Comparison of ENCODE assay signal across 12 mouse cellular contexts in genomic region chr2:180891835-180892323, GRCm38 (mm10). TPM values are rescaled to one million over a fixed set of nuclear protein-coding genes. Genes with fewer than 3 reads are reported as not detected.
A peak's percentile ranks its signal among the peaks of the same experiment; 100 is the strongest.
DNase-seq lines count a peak whose midpoint lies in the region; ATAC-seq lines count a peak whose summit lies in the region.
"Had no signal": no experiment of that assay in that cellular context is flagged by ENCODE, and none has a peak within 500 bp of the region (broad histone marks: within the 10 kb centered on the region; RNA-seq: fewer than 3 reads in every experiment).

No protein-coding gene starts in this region.

- peak; percentile 44 for DNase-seq in embryo, embryonic 10 days (ENCODE audit: low spot score)
- no peak for DNase-seq in embryonic facial prominence, embryonic 11.5 days (ENCODE audit: low spot score)
- DNase-seq in hindbrain, embryonic 11.5 days (ENCODE audit: low spot score), result no peak
- DNase-seq in heart, postnatal 14 days, result no peak
- no peak for DNase-seq in cerebellum, adult 9-11 months

- no peak overlapping the region for H3K9ac ChIP-seq in embryonic facial prominence, embryonic 11.5 days (replicated peaks; ENCODE audit: low read length)
- H3K9ac ChIP-seq in hindbrain, embryonic 11.5 days (ENCODE audit: low read depth, low read length), result peak overlapping the region; percentile 100
- peak overlapping the region; percentile 98 for H3K9ac ChIP-seq in midbrain, embryonic 16.5 days (ENCODE audit: low read depth, low read length)
- H3K9ac ChIP-seq in liver, embryonic 12.5 days, result no peak overlapping the region
- H3K9ac ChIP-seq: heart, embryonic 12.5 days; limb, embryonic 13.5 days had no signal

- no peak overlapping the region for H3K27ac ChIP-seq in embryonic facial prominence, embryonic 11.5 days (replicated peaks; ENCODE audit: low read depth, low read length)
- peak overlapping the region; percentile 99 for H3K27ac ChIP-seq in hindbrain, embryonic 11.5 days (ENCODE audit: low read depth, low read length)
- peak overlapping the region; percentile 99 for H3K27ac ChIP-seq in midbrain, embryonic 16.5 days (ENCODE audit: low read length)
- no peak overlapping the region for H3K27ac ChIP-seq in liver, embryonic 12.5 days
- H3K27ac ChIP-seq: limb, embryonic 13.5 days had no signal

- H3K36me3 ChIP-seq in embryonic facial prominence, embryonic 11.5 days (replicated peaks; ENCODE audit: control insufficient read depth, insufficient read depth, low read depth, low read length), result no peaks in the 10 kb centered on the region
- no peaks in the 10 kb centered on the region for H3K36me3 ChIP-seq in hindbrain, embryonic 11.5 days (ENCODE audit: control insufficient read depth, insufficient read depth, low read length)
- no peaks in the 10 kb centered on the region; the same call in 1 of the 2 replicates for H3K36me3 ChIP-seq in midbrain, embryonic 16.5 days (ENCODE audit: control insufficient read depth, insufficient read depth, low read length)
- H3K36me3 ChIP-seq in liver, embryonic 12.5 days, result no peaks in the 10 kb centered on the region
- H3K36me3 ChIP-seq: heart, embryonic 12.5 days; limb, embryonic 13.5 days had no signal

- H3K4me2 ChIP-seq in embryonic facial prominence, embryonic 11.5 days (ENCODE audit: low read depth, low read length), result peak overlapping the region; percentile 31
- H3K4me2 ChIP-seq in hindbrain, embryonic 11.5 days (replicated peaks; ENCODE audit: low read depth, low read length), result peak overlapping the region; percentile 82
- peak overlapping the region; percentile 73 for H3K4me2 ChIP-seq in midbrain, embryonic 16.5 days (ENCODE audit: low read length)
- H3K4me2 ChIP-seq in liver, embryonic 12.5 days, result no peak overlapping the region

- peak overlapping the region; percentile 25; the same call in 1 of the 2 replicates for H3K4me3 ChIP-seq in embryonic facial prominence, embryonic 11.5 days (ENCODE audit: low read depth, low read length)
- H3K4me3 ChIP-seq in hindbrain, embryonic 11.5 days (ENCODE audit: low read depth, low read length), result peak overlapping the region; percentile 93
- H3K4me3 ChIP-seq in midbrain, embryonic 16.5 days (ENCODE audit: low read depth, low read length), result peak overlapping the region; percentile 84
- no peak overlapping the region for H3K4me3 ChIP-seq in liver, embryonic 12.5 days

- intact Hi-C loops in heart, postnatal 14 days (cut with DNase I), result no loop called here

- 9% methylated on average over 9 of the region's 9 CpGs for WGBS in embryonic facial prominence, embryonic 11.5 days
- 5% methylated on average over 9 of the region's 9 CpGs for WGBS in hindbrain, embryonic 11.5 days
- WGBS in midbrain, embryonic 16.5 days, result 4% methylated on average over 9 of the region's 9 CpGs
- WGBS in liver, embryonic 12.5 days (ENCODE audit: insufficient replicate concordance), result 13% methylated on average over 9 of the region's 9 CpGs

- ATAC-seq in embryonic facial prominence, embryonic 11.5 days (replicated peaks; ENCODE audit: insufficient number of reproducible peaks, low FRiP score, low TSS enrichment, low read depth), result no peak
- no peak for ATAC-seq in hindbrain, embryonic 11.5 days (ENCODE audit: low FRiP score)
- no peak for ATAC-seq in midbrain, embryonic 16.5 days
- ATAC-seq in liver, embryonic 12.5 days, result no peak
- ATAC-seq: intestine, embryonic 16.5 days had no signal

- H3K9me3 ChIP-seq in embryonic facial prominence, embryonic 11.5 days (replicated peaks; ENCODE audit: control insufficient read depth, low read length), result no peaks in the 10 kb centered on the region
- no peaks in the 10 kb centered on the region for H3K9me3 ChIP-seq in hindbrain, embryonic 11.5 days (ENCODE audit: control insufficient read depth, low read length)
- no peaks in the 10 kb centered on the region for H3K9me3 ChIP-seq in midbrain, embryonic 16.5 days (replicated peaks; ENCODE audit: control insufficient read depth, low read length, poor library complexity, severe bottlenecking)
- H3K9me3 ChIP-seq in liver, embryonic 12.5 days (replicated peaks), result no peaks in the 10 kb centered on the region
- H3K9me3 ChIP-seq: heart, embryonic 12.5 days; limb, embryonic 13.5 days had no signal

- H3K4me1 ChIP-seq in embryonic facial prominence, embryonic 11.5 days (ENCODE audit: control insufficient read depth, insufficient read depth, low read length), result peaks cover 7% of the 10 kb centered on the region
- H3K4me1 ChIP-seq in hindbrain, embryonic 11.5 days (replicated peaks; ENCODE audit: control insufficient read depth, insufficient read depth, low read length), result peaks cover 11% of the 10 kb centered on the region
- H3K4me1 ChIP-seq in midbrain, embryonic 16.5 days (ENCODE audit: control insufficient read depth, insufficient read depth, low read length), result peaks cover 44% of the 10 kb centered on the region
- peaks cover 19% of the 10 kb centered on the region for H3K4me1 ChIP-seq in liver, embryonic 12.5 days

- H3K27me3 ChIP-seq in embryonic facial prominence, embryonic 11.5 days (ENCODE audit: control insufficient read depth, insufficient read depth, low read length), result peaks cover 58% of the 10 kb centered on the region
- H3K27me3 ChIP-seq in hindbrain, embryonic 11.5 days (ENCODE audit: control insufficient read depth, insufficient read depth, low read length), result peaks cover 7% of the 10 kb centered on the region; the same call in 1 of the 2 replicates
- no peaks in the 10 kb centered on the region for H3K27me3 ChIP-seq in midbrain, embryonic 16.5 days (ENCODE audit: control insufficient read depth, insufficient read depth, low read depth, low read length)
- H3K27me3 ChIP-seq in liver, embryonic 12.5 days (replicated peaks), result peaks cover 100% of the 10 kb centered on the region

RNA-seq across cellular contexts. Expression of gene Ythdf1, which starts 28.9 kb away (rescaled TPM):
- 70.4 and 84.6 TPM in 2 replicates for polyA plus RNA-seq in embryonic facial prominence, embryonic 11.5 days (2014; fragmentation: Nextera tagmentation; extraction: Ambion mirVana)
- 57.3 and 69.4 TPM in 2 replicates for polyA plus RNA-seq in hindbrain, embryonic 11.5 days (2014; fragmentation: Nextera tagmentation; extraction: Ambion mirVana)
- 38.8 and 45.2 TPM in 2 replicates for polyA plus RNA-seq in midbrain, embryonic 16.5 days (2015; fragmentation: Nextera tagmentation; extraction: Ambion mirVana)
- total RNA-seq in heart, postnatal 14 days (2021), result 10 to 100 TPM; 43.1 to 43.9 TPM
- polyA plus RNA-seq in liver, embryonic 12.5 days (2016; fragmentation: Nextera tagmentation; extraction: Ambion mirVana), result 42.3 and 42.6 TPM in 2 replicates

RNA-seq across cellular contexts. Expression of gene Birc7, which starts 36.9 kb away (rescaled TPM):
- polyA plus RNA-seq in embryonic facial prominence, embryonic 11.5 days (2014; fragmentation: Nextera tagmentation; extraction: Ambion mirVana), result 0.18 TPM in 2 replicates
- polyA plus RNA-seq in hindbrain, embryonic 11.5 days (2014; fragmentation: Nextera tagmentation; extraction: Ambion mirVana), result 0.49 and 0.65 TPM in 2 replicates
- polyA plus RNA-seq in midbrain, embryonic 16.5 days (2015; fragmentation: Nextera tagmentation; extraction: Ambion mirVana), result not detected in 2 replicates
- not detected for total RNA-seq in heart, postnatal 14 days (2021)
- polyA plus RNA-seq in liver, embryonic 12.5 days (2016; fragmentation: Nextera tagmentation; extraction: Ambion mirVana), result not detected in 2 replicates
- polyA plus RNA-seq: limb, embryonic 13.5 days; lung, embryonic 16.5 days; stomach, embryonic 16.5 days had no signal

Comparison
In these comparisons a context has a peak if more than half of its experiments do, and no peak if none do; other contexts are left out.
1. H3K27ac ChIP-seq: peak in hindbrain, embryonic 11.5 days (single experiment) and midbrain, embryonic 16.5 days (single experiment); none in embryonic facial prominence, embryonic 11.5 days (single experiment) and liver, embryonic 12.5 days (single experiment).
2. H3K9ac ChIP-seq: peak in hindbrain, embryonic 11.5 days (single experiment) and midbrain, embryonic 16.5 days (single experiment); none in embryonic facial prominence, embryonic 11.5 days (single experiment) and liver, embryonic 12.5 days (single experiment).